Mouse (Mus musculus): Measurements from ENCODE around the gene Tanc1. TPM values are rescaled to one million over a fixed set of nuclear protein-coding genes. Genes with fewer than 3 reads are reported as not detected.

The Tanc1 gene
- polyA plus RNA-seq, 1 experiment from 2014 or later = 23.6 TPM

- Histone ChIP-seq H3K9ac (no peak overlapping the region), H3K4me1 (peaks cover 43% of the 10 kb centered on the region), H3K36me3 (replicated peaks) (no peaks in the 10 kb centered on the region), H3K9me3 (no peaks in the 10 kb centered on the region), H3K4me2 (no peak overlapping the region), H3K27me3 (no peaks in the 10 kb centered on the region), H3K27ac (peak overlapping the region; percentile 33; the same call in 1 of the 2 replicates), H3K4me3 (replicated peaks) (no peak overlapping the region)
- peak; percentile 50 for ATAC-seq (ENCODE audit: low FRiP score)
- WGBS = 52% methylated on average over 24 of the region's 24 CpGs
Observed at GRCm38 (mm10) chr2:59718601-59719416, 107.0 kb downstream of the Tanc1 start.

- WGBS = 60% methylated on average over 4 of the region's 4 CpGs
- no peak overlapping the region for H3K9ac ChIP-seq
- H3K4me1 ChIP-seq = peaks cover 43% of the 10 kb centered on the region
- H3K27me3 ChIP-seq = no peaks in the 10 kb centered on the region
- H3K4me3 ChIP-seq (replicated peaks) = no peak overlapping the region
- no peak overlapping the region for H3K4me2 ChIP-seq
- H3K36me3 ChIP-seq (replicated peaks) = no peaks in the 10 kb centered on the region
- H3K9me3 ChIP-seq = no peaks in the 10 kb centered on the region
- H3K27ac ChIP-seq = no peak overlapping the region
- no peak for ATAC-seq (ENCODE audit: low FRiP score)
Observed at GRCm38 (mm10) chr2:59719831-59720230, 108.0 kb downstream of the Tanc1 start.

GRCm38 (mm10) chr2:59721119-59721518 lies 109.3 kb downstream of the Tanc1 start:
- H3K4me3 ChIP-seq (replicated peaks) = no peak overlapping the region
- no peak overlapping the region for H3K27ac ChIP-seq
- no peak overlapping the region for H3K9ac ChIP-seq
- no peak for ATAC-seq (ENCODE audit: low FRiP score)
- H3K4me1 ChIP-seq = peaks cover 43% of the 10 kb centered on the region
- no peak overlapping the region for H3K4me2 ChIP-seq
- no peaks in the 10 kb centered on the region for H3K9me3 ChIP-seq
- H3K27me3 ChIP-seq = no peaks in the 10 kb centered on the region
- H3K36me3 ChIP-seq (replicated peaks) = no peaks in the 10 kb centered on the region
- WGBS = 22% methylated on average over 8 of the region's 8 CpGs

GRCm38 (mm10) chr2:59721758-59722157 lies 109.9 kb downstream of the Tanc1 start:
- no peaks in the 10 kb centered on the region for H3K9me3 ChIP-seq
- no peak overlapping the region for H3K4me2 ChIP-seq
- H3K9ac ChIP-seq = no peak overlapping the region
- 62% methylated on average over 5 of the region's 5 CpGs for WGBS
- no peak for ATAC-seq (ENCODE audit: low FRiP score)
- H3K27ac ChIP-seq = no peak overlapping the region
- no peak overlapping the region for H3K4me3 ChIP-seq (replicated peaks)
- H3K27me3 ChIP-seq = no peaks in the 10 kb centered on the region
- peaks cover 43% of the 10 kb centered on the region for H3K4me1 ChIP-seq
- no peaks in the 10 kb centered on the region for H3K36me3 ChIP-seq (replicated peaks)

- no peak for ATAC-seq (ENCODE audit: low FRiP score)
- Histone ChIP-seq H3K36me3 (replicated peaks) (no peaks in the 10 kb centered on the region), H3K9me3 (no peaks in the 10 kb centered on the region), H3K27me3 (no peaks in the 10 kb centered on the region), H3K4me3 (replicated peaks) (no peak overlapping the region), H3K4me2 (no peak overlapping the region), H3K4me1 (peaks cover 33% of the 10 kb centered on the region), H3K27ac (no peak overlapping the region), H3K9ac (no peak overlapping the region)
- WGBS = 88% methylated on average over 5 of the region's 5 CpGs
Observed at GRCm38 (mm10) chr2:59723311-59723710, 111.5 kb downstream of the Tanc1 start.

GRCm38 (mm10) chr2:59725518-59726185 lies 113.8 kb downstream of the Tanc1 start:
- 67% methylated on average over 14 of the region's 14 CpGs for WGBS
- no peak overlapping the region for H3K4me2 ChIP-seq
- H3K4me3 ChIP-seq (replicated peaks) = no peak overlapping the region
- H3K36me3 ChIP-seq (replicated peaks) = 0 out of 2 replicates have a peak, but pooled peaks cover 4% of the 10 kb centered on the region
- no peak overlapping the region for H3K27ac ChIP-seq
- ATAC-seq (ENCODE audit: low FRiP score) = no peak
- H3K27me3 ChIP-seq = no peaks in the 10 kb centered on the region
- no peak overlapping the region for H3K9ac ChIP-seq
- H3K4me1 ChIP-seq = peaks cover 12% of the 10 kb centered on the region
- H3K9me3 ChIP-seq = no peaks in the 10 kb centered on the region

- Histone ChIP-seq H3K4me1 (peaks cover 11% of the 10 kb centered on the region), H3K4me3 (replicated peaks) (no peak overlapping the region), H3K4me2 (no peak overlapping the region), H3K9ac (no peak overlapping the region), H3K27me3 (no peaks in the 10 kb centered on the region), H3K36me3 (replicated peaks) (0 out of 2 replicates have a peak, but pooled peaks cover 4% of the 10 kb centered on the region), H3K27ac (no peak overlapping the region), H3K9me3 (no peaks in the 10 kb centered on the region)
- WGBS = 94% methylated on average over 3 of the region's 3 CpGs
- no peak for ATAC-seq (ENCODE audit: low FRiP score)
Observed at GRCm38 (mm10) chr2:59731831-59732230, 120.0 kb downstream of the Tanc1 start.

GRCm38 (mm10) chr2:59733410-59733809 lies 121.6 kb downstream of the Tanc1 start:
- H3K27ac ChIP-seq = no peak overlapping the region
- H3K27me3 ChIP-seq = no peaks in the 10 kb centered on the region
- no peaks in the 10 kb centered on the region for H3K9me3 ChIP-seq
- H3K4me1 ChIP-seq = peaks cover 11% of the 10 kb centered on the region
- H3K4me2 ChIP-seq = no peak overlapping the region
- H3K9ac ChIP-seq = no peak overlapping the region
- H3K4me3 ChIP-seq (replicated peaks) = no peak overlapping the region
- 81% methylated on average over 5 of the region's 5 CpGs for WGBS
- H3K36me3 ChIP-seq (replicated peaks) = 0 out of 2 replicates have a peak, but pooled peaks cover 4% of the 10 kb centered on the region
- ATAC-seq (ENCODE audit: low FRiP score) = no peak

- Histone ChIP-seq H3K9me3 (no peaks in the 10 kb centered on the region), H3K36me3 (replicated peaks) (no peaks in the 10 kb centered on the region), H3K4me1 (peaks cover 11% of the 10 kb centered on the region), H3K27ac (peak overlapping the region; percentile 73), H3K9ac (no peak overlapping the region), H3K4me2 (peak overlapping the region; percentile 4; the same call in 1 of the 2 replicates), H3K4me3 (replicated peaks) (no peak overlapping the region), H3K27me3 (no peaks in the 10 kb centered on the region)
- peak; percentile 78 for ATAC-seq (ENCODE audit: low FRiP score)
- WGBS = 60% methylated on average over 10 of the region's 10 CpGs
Observed at GRCm38 (mm10) chr2:59736401-59736898, 124.6 kb downstream of the Tanc1 start.

GRCm38 (mm10) chr2:59737368-59737767 lies 125.5 kb downstream of the Tanc1 start:
- Histone ChIP-seq H3K4me2 (no peak overlapping the region), H3K4me1 (peaks cover 11% of the 10 kb centered on the region), H3K9me3 (no peaks in the 10 kb centered on the region), H3K36me3 (replicated peaks) (no peaks in the 10 kb centered on the region), H3K27me3 (no peaks in the 10 kb centered on the region), H3K27ac (no peak overlapping the region), H3K9ac (no peak overlapping the region), H3K4me3 (replicated peaks) (no peak overlapping the region)
- WGBS = 78% methylated on average over 6 of the region's 6 CpGs
- no peak for ATAC-seq (ENCODE audit: low FRiP score)

GRCm38 (mm10) chr2:59738356-59738755 lies 126.5 kb downstream of the Tanc1 start:
- Histone ChIP-seq H3K27me3 (no peaks in the 10 kb centered on the region), H3K4me3 (replicated peaks) (no peak overlapping the region), H3K9ac (no peak overlapping the region), H3K4me1 (peaks cover 11% of the 10 kb centered on the region), H3K4me2 (no peak overlapping the region), H3K9me3 (no peaks in the 10 kb centered on the region), H3K27ac (no peak overlapping the region), H3K36me3 (replicated peaks) (no peaks in the 10 kb centered on the region)
- WGBS = 87% methylated on average over 5 of the region's 5 CpGs
- ATAC-seq (ENCODE audit: low FRiP score) = no peak

- no peak overlapping the region for H3K4me2 ChIP-seq
- no peaks in the 10 kb centered on the region for H3K9me3 ChIP-seq
- WGBS = 84% methylated on average over 8 of the region's 8 CpGs
- H3K4me3 ChIP-seq (replicated peaks) = no peak overlapping the region
- no peak overlapping the region for H3K9ac ChIP-seq
- ATAC-seq (ENCODE audit: low FRiP score) = no peak
- H3K27ac ChIP-seq = no peak overlapping the region
- peaks cover 11% of the 10 kb centered on the region for H3K4me1 ChIP-seq
- no peaks in the 10 kb centered on the region for H3K27me3 ChIP-seq
- H3K36me3 ChIP-seq (replicated peaks) = no peaks in the 10 kb centered on the region
Observed at GRCm38 (mm10) chr2:59739036-59739435, 127.2 kb downstream of the Tanc1 start.

Measured in forebrain, embryonic 12.5 days (tissue).